Mouse (Mus musculus) adrenal gland, postnatal 25 days (tissue): ENCODE data around the gene Aplp2. TPM values are rescaled to one million over a fixed set of nuclear protein-coding genes. Genes with fewer than 3 reads are reported as not detected.
A peak's percentile ranks its signal among the peaks of the same experiment; 100 is the strongest.

Experiments
- DNase-seq: peaks from one replicate; pipeline ENCODE4 v3.0.0; 2021; ENCODE audit warnings: mixed read lengths
- total RNA-seq: library from RNA; stranded (reverse); gene quantifications from 2 replicates; pipeline ENCODE4 v1.2.3, GENCODE M21; 2021

The Aplp2 gene
- total RNA-seq, 1 experiment from 2014 or later: 715 TPM

- no peak for DNase-seq
Measured at GRCm38 (mm10) chr9:31226541-31226940, 14.9 kb upstream of the Aplp2 start.

GRCm38 (mm10) chr9:31225808-31226207, 14.2 kb upstream of the Aplp2 start:
- DNase-seq: no peak

- DNase-seq: no peak
Measured at GRCm38 (mm10) chr9:31223475-31223874, 11.9 kb upstream of the Aplp2 start.

- no peak for DNase-seq
Measured at GRCm38 (mm10) chr9:31221170-31221569, 9.6 kb upstream of the Aplp2 start.

GRCm38 (mm10) chr9:31217631-31218380, 6.2 kb upstream of the Aplp2 start:
- no peak for DNase-seq

- no peak for DNase-seq
Measured at GRCm38 (mm10) chr9:31212500-31213008, 939 bp upstream of the Aplp2 start.

GRCm38 (mm10) chr9:31210749-31211689, 596 bp downstream of the Aplp2 start:
- DNase-seq: peak; percentile 66

- DNase-seq: no peak
Measured at GRCm38 (mm10) chr9:31210163-31210562, 1.5 kb downstream of the Aplp2 start.

- no peak for DNase-seq
Measured at GRCm38 (mm10) chr9:31209502-31209901, 2.1 kb downstream of the Aplp2 start.

GRCm38 (mm10) chr9:31207732-31208131, 3.9 kb downstream of the Aplp2 start:
- DNase-seq: peak; percentile 10

- DNase-seq: no peak
Measured at GRCm38 (mm10) chr9:31204722-31205121, 6.9 kb downstream of the Aplp2 start.

GRCm38 (mm10) chr9:31203571-31204210, 7.9 kb downstream of the Aplp2 start:
- DNase-seq: peak; percentile 35

GRCm38 (mm10) chr9:31203068-31203467, 8.5 kb downstream of the Aplp2 start:
- no peak for DNase-seq

GRCm38 (mm10) chr9:31198614-31199013, 13.0 kb downstream of the Aplp2 start:
- DNase-seq: no peak

- no peak for DNase-seq
Measured at GRCm38 (mm10) chr9:31197782-31198181, 13.8 kb downstream of the Aplp2 start.

- no peak for DNase-seq
Measured at GRCm38 (mm10) chr9:31196742-31197141, 14.9 kb downstream of the Aplp2 start.

GRCm38 (mm10) chr9:31195573-31195972, 16.0 kb downstream of the Aplp2 start:
- DNase-seq: no peak

- no peak for DNase-seq
Measured at GRCm38 (mm10) chr9:31192378-31192777, 19.2 kb downstream of the Aplp2 start.

GRCm38 (mm10) chr9:31191543-31191942, 20.1 kb downstream of the Aplp2 start:
- no peak for DNase-seq

- no peak for DNase-seq
Measured at GRCm38 (mm10) chr9:31189194-31189593, 22.4 kb downstream of the Aplp2 start.

GRCm38 (mm10) chr9:31184439-31184838, 27.2 kb downstream of the Aplp2 start:
- DNase-seq: no peak

GRCm38 (mm10) chr9:31183061-31183460, 28.6 kb downstream of the Aplp2 start:
- no peak for DNase-seq
